Mouse (Mus musculus): ENCODE data around the gene Ubn2. TPM values are rescaled to one million over a fixed set of nuclear protein-coding genes. Genes with fewer than 3 reads are reported as not detected.
A peak's percentile ranks its signal among the peaks of the same experiment; 100 is the strongest.

The Ubn2 gene
- polyA plus RNA-seq, 1 experiment from 2014 or later: 3.0 TPM

GRCm38 (mm10) chr6:38551989-38552635, 118.4 kb downstream of the Ubn2 start:
- Histone ChIP-seq H3K36me3 (replicated peaks; ENCODE audit: insufficient read depth, low read length) (peaks cover 2% of the 10 kb centered on the region; the same call in 1 of the 2 replicates), H3K4me1 (ENCODE audit: insufficient read depth) (peaks cover 20% of the 10 kb centered on the region), H3K27ac (ENCODE audit: low read depth) (peak overlapping the region; percentile 99), H3K27me3 (ENCODE audit: insufficient read depth, low read length) (no peaks in the 10 kb centered on the region), H3K4me2 (ENCODE audit: low read depth, low read length) (peak overlapping the region; percentile 60), H3K9ac (replicated peaks) (peak overlapping the region; percentile 88), H3K9me3 (ENCODE audit: low read length) (no peaks in the 10 kb centered on the region), H3K4me3 (ENCODE audit: low read depth, low read length) (peak overlapping the region; percentile 81)
- no peak for TF ChIP-seq EP300 (IDR thresholded peaks at IDR 0.05; ENCODE audit: low read depth)
- TF ChIP-seq CTCF (IDR thresholded peaks at IDR 0.05; ENCODE audit: low read depth): no peak
- DNase-seq: peak; percentile 99
- ATAC-seq: peak; percentile 84
- under 1% methylated on average over 26 of the region's 32 CpGs for WGBS (ENCODE audit: insufficient replicate concordance)

GRCm38 (mm10) chr6:38552636-38553000, 118.9 kb downstream of the Ubn2 start:
- H3K36me3 ChIP-seq (replicated peaks; ENCODE audit: insufficient read depth, low read length): peaks cover 5% of the 10 kb centered on the region; the same call in 1 of the 2 replicates
- peak overlapping the region; percentile 60 for H3K4me2 ChIP-seq (ENCODE audit: low read depth, low read length)
- no peaks in the 10 kb centered on the region for H3K27me3 ChIP-seq (ENCODE audit: insufficient read depth, low read length)
- no peaks in the 10 kb centered on the region for H3K9me3 ChIP-seq (ENCODE audit: low read length)
- 18% methylated on average over 5 of the region's 5 CpGs for WGBS (ENCODE audit: insufficient replicate concordance)
- peak overlapping the region; percentile 88 for H3K9ac ChIP-seq (replicated peaks)
- TF ChIP-seq CTCF (IDR thresholded peaks at IDR 0.05; ENCODE audit: low read depth): no peak
- TF ChIP-seq EP300 (IDR thresholded peaks at IDR 0.05; ENCODE audit: low read depth): no peak
- ATAC-seq (no peak), DNase-seq (no peak)
- peak overlapping the region; percentile 81 for H3K4me3 ChIP-seq (ENCODE audit: low read depth, low read length)
- H3K27ac ChIP-seq (ENCODE audit: low read depth): peak overlapping the region; percentile 99
- peaks cover 20% of the 10 kb centered on the region for H3K4me1 ChIP-seq (ENCODE audit: insufficient read depth)

Small RNA genes within 50 kb of the gene (microRNA-seq; reads per million reads assigned to microRNA genes)
- 2.4 reads per million for gene Mir7670

Other genes with a start within 250 kb of the Ubn2 start
- 0.13 and 0.18 TPM in 2 replicates for gene D630045J12Rik, start 179.9 kb upstream of the Ubn2 start, polyA plus RNA-seq (2015; fragmentation: Nextera tagmentation; extraction: Ambion mirVana)
- 0.59 and 0.61 TPM in 2 replicates for gene Zc3hav1l, start 134.7 kb upstream of the Ubn2 start, polyA plus RNA-seq (2015; fragmentation: Nextera tagmentation; extraction: Ambion mirVana)
- gene Zc3hav1, start 79.3 kb upstream of the Ubn2 start, polyA plus RNA-seq (2015; fragmentation: Nextera tagmentation; extraction: Ambion mirVana): 14.7 and 16.6 TPM in 2 replicates
- gene Ttc26, start 52.5 kb upstream of the Ubn2 start, polyA plus RNA-seq (2015; fragmentation: Nextera tagmentation; extraction: Ambion mirVana): 0.11 and 0.16 TPM in 2 replicates
- gene Fmc1, start 99.6 kb downstream of the Ubn2 start, polyA plus RNA-seq (2015; fragmentation: Nextera tagmentation; extraction: Ambion mirVana): 127 and 139 TPM in 2 replicates
- 18.0 and 19.1 TPM in 2 replicates for gene Luc7l2, start 117.4 kb downstream of the Ubn2 start, polyA plus RNA-seq (2015; fragmentation: Nextera tagmentation; extraction: Ambion mirVana)
- not detected in 2 replicates for gene Klrg2, start 203.3 kb downstream of the Ubn2 start, polyA plus RNA-seq (2015; fragmentation: Nextera tagmentation; extraction: Ambion mirVana)
- not detected in 2 replicates for gene Clec2l, start 229.1 kb downstream of the Ubn2 start, polyA plus RNA-seq (2015; fragmentation: Nextera tagmentation; extraction: Ambion mirVana)

Data from liver, postnatal 0 days (tissue).